Mouse (Mus musculus) ovary, postnatal 36 days (tissue): ENCODE measurements around the gene Ppp1r15b.

Experiments used
- DNase-seq: peaks from one replicate; pipeline ENCODE4 v3.0.0; 2022; ENCODE audit warnings: low spot score, mixed read lengths

Ppp1r15b gene

DNA sequence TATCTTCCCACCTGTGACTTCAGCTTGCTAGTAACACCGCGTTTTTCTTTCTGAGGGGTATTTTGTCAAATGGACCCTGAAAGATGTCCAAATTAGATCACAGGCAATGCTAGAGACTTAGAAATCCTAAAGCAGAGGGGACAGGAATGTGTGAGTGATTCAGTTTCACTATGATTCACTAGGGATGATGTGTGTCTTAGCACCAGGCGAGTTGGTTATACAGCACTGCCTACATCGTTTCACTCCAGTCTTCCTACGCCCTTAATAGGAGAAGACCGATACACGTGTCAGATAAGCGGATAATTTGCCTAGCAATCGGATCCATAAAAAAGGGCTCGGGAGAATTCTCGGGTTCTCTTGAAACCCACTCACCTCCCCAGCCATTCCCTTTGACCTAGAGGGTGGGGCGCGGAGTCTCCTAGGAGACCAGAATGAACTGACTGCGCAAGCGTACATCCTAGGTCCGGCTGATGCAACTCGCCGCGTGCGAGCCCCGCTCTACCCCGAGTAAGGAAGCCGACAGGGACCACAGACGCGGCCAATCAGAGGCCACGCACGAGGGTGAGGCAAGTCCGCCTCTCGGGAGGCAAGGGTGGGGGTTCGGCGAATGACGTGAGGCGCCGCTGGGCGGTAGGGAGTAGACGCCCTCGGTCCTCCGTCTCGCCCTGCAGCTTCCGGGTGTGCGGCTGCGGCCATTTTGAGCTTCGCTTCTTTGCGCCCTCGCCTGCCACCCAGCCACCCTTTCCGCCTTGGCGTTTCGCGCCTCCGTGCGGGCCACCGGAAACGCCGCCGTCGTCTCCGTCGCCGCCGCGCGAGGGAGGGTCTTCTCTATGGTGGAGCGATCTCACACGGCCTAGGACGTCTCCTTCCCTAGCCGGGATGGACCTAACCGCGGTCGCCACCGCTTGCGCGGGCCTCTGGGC lies at the start of gene Ppp1r15b:
Ppp1r15b (plus strand) TSS at position 506 of the 923 bp plus-strand sequence.
- peak; percentile 98 for DNase-seq

DNA sequence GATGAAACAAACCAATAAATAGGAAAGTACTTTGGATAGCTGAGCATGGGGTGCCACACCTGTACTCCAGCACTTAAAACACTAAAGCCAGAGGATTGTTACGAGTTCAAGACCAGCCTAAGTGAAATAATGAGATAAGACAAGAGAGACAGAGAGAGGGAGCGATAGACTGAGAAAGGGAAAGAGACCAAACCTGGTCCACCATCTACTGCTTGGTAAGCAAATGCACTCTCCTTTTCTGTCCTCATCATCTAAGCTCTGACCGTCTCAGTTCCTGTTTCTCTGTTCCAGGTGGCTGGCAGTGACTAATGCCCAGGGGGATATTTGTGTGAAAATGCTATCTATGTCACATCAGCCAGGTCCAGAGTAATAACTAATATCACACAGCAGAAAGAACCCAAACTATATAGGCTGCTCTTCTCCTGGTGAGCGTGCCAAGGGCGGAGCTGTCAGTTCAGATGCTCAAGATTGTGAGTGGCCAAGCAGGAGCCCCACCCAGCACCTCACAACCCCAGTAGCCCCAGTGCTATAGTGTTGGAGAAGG lies 47.9 kb upstream of the Ppp1r15b start:
- no peak for DNase-seq

DNA sequence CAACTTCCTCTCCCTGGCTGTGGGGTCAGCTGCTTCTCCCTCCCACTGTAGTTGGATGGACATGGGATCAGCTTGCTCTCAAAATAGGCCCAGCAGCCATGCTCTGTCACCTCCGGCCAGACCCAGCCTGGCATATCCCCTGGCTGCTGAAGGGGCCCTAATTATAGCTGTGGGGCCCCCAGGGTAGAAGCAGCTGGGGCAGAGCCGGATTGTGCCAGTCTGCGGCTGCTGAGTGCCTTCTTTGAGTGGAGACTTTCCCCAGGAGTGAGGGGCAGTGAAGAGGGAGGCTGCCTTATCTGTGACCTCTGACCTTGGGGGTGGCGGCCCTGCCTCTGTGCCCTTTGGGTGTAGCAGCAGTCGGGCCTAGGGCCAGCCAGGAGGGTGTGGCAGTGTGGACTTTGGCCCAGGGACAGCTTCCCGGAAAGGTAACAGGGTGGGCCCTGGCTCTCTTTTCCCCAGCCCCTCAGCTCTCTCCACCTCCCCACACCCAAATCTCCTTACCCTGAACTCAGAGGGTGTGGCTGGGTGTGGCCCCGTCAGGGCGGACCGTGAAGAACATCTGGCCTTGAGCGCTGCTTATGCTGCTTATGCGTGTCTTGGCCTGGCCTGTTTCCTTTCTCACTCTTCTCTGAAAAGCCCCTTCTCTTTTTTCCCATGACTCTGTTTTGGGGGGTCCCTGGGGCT lies 46.9 kb upstream of the Ppp1r15b start:
- no peak for DNase-seq

DNA sequence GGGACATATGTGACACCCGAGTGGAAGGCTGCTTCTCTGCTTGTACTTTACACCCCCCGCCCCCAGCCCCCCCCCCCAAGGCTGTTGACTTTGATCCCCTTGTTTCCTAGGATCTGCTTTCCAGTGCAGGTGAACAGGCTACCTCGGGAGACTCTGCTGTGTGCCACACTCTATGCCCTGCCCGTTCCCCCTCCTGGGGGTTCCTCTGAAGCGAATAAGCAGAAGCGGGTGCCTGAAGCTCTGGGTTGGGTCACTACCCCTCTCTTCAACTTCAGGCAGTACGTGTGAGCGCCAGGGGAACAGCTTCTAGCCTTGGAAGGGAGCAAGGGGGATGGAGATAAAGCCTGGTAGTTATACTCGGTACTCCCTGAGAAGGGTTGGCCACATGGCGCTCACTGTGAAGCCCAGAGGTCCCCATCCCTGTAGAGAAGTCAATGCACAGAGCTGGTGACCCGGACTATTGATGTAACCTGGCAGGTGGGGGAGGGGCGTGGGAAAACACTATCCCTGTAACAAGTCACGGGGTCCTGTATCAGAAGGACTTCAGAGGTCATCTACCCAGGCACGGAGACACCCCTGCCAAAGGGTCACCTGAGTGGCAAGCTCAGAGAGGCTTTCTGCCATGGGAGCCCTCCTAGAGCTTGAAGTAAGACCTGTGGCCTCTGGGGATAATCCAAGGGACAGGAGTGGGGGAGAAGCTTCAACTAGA lies 46.1 kb upstream of the Ppp1r15b start:
- DNase-seq, result no peak

DNA sequence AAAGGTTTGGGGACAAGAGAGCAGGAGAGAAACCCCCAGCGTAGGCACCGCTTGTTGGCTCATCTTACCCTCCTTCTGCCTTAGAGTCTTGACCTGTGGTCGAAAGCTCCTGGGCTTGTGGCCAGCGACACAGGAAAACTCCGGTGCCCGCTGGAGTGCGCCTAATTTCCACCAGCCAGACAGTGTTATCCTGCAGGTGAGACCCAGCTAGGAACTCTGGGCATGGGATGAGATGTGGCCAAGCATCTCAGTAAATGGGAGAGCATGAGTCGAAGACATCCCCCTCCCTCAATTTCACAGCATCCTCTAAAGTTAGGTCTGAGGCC lies 45.6 kb upstream of the Ppp1r15b start:
- no peak for DNase-seq

DNA sequence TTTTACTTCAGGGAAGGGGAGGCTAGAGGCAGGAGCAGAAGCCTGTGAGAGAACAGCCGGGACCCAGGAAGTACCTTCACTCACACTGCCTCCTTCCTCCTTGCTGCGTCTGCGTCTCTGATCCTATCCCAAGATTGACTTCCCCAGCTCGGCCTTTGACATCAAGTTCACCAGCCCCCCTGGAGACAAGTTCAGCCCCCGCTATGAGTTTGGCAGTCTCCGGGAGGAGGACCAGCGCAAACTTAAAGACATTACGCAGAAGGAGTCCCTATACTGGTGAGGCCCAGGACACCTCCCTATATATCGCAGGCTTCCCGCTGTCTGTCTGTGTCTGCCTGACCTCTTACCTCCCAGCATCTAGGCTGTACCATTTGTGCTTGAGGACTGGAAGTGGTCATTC lies 44.1 kb upstream of the Ppp1r15b start:
- no peak for DNase-seq

DNA sequence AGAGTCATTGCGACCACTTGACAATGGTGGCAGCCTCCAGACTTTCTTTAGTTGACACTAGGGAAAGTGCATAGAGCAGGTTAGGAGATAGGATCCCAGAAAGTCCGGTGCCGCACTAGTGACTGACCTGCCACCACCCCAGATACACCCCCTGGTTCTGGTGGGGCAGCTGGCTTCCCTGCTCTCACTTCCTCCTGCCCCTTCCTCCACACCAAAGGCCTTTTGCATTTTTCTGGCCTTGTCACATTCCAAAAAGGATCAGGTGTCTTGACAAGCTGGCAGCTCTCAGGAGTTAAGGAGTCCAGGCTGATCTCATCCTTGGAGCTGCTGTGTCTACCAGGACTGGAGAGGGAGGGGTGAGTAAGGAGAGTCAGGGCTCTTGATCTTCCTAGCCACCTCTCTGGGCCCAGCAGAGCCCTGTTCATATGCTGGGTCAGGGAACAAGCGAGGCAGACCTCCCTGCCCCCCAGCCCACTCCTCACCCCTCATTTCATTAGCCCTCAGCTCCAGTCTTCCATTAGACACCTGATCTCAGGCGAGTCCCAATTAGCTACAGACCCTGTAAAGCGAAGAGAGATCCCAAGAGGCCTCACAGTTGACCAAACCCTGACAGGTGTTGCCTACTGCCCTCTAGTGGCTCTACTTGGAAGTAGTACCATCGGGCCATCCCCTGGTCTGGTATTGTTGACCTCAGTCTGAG lies 43.6 kb upstream of the Ppp1r15b start:
- DNase-seq, result peak; percentile 41

DNA sequence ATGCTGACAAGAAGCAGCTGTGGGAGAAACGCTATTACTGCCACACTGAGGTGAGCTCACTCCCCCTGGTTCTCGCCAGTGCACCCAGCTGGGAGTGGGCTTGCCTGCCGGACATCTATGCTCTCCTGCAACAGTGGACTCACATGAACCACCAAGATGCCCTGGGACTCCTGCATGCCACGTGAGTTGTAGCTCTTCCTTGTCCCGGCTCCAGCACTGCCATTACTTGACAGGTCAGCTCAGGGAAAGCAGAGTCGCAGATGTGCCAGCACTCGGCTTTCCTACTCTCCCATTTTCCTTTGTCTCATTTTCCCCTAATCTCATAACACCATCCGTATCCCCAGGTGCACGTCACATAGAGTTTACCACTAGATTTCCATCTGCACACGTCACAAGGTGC lies 42.7 kb upstream of the Ppp1r15b start:
- DNase-seq, result no peak

DNA sequence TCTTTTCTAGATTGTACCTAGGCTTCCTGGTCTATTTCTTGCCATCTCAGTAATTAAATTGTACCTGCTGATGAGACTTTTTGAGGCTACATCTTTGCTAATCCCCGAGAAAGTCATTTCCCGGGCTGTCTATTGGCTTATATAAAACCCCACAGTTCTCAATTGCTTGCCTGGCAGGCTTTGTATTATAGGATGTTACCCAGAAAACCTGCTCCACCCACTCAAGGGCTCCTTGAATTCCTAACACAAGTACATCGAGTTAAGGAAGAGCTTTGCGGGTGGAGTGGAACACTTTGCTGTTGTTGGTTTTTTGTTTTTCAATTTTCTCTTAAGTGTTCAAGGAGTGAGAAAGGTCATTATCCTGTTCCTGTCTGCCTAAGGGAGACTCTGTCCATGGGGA lies 41.5 kb upstream of the Ppp1r15b start:
- DNase-seq, result no peak

DNA sequence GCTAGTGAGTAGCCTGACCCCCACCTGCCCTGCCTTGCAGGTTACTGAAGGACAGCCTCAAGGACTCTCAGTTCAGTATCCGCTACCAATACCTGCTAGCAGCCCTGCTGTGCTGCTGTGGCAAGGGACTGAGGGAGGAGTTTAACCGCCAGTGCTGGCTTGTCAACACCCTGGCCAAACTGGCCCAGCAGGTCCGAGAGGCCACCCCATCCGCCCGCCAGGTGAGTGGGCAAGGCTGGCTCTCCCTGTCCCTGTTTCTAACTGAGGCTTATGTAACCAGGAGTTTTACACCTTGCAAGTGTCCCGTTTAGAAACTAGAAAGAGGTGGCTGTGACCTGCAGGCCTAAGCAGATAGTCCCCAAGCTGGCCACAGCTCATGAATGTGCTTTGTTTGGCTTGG lies 40.3 kb upstream of the Ppp1r15b start:
- DNase-seq, result peak; percentile 47

DNA sequence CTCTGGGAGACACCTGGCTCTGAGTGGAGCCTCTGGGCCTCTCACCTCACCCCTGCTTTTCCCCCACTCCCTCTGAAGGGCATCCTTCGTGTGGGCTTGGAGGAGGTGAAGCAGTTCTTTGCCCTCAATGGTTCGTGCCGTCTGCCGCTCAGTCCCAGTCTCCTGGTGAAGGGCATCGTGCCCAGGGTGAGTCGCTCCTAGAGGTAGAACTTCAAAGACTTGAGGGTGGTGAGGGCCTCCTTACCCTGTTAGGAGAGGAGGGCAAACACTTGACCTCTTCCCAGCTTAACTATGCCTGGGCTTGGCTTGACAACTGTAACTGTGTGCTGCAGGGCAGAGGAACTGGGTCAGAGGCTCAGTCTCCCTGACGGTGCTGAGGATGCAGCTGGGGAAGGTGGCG lies 39.5 kb upstream of the Ppp1r15b start:
- no peak for DNase-seq

DNA sequence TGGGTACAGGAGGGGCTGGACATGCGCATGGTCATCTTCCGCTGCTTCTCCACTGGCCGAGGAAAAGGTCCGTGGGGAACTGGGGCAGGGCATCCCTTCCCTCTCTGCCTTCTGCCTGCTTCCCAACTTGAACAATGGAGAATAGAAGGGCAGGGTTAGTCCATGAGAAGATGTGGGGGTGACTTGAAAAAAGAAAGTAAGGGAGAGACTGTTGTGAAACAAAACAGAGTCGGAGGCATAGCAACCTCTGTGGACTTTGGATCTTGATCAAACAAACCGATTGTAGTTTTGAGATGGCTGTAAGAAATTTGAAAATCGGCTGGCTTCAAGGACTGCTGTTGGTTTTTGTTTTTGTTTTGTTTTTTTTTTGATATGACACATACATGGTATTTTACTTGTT lies 37.2 kb upstream of the Ppp1r15b start:
- DNase-seq, result no peak

DNA sequence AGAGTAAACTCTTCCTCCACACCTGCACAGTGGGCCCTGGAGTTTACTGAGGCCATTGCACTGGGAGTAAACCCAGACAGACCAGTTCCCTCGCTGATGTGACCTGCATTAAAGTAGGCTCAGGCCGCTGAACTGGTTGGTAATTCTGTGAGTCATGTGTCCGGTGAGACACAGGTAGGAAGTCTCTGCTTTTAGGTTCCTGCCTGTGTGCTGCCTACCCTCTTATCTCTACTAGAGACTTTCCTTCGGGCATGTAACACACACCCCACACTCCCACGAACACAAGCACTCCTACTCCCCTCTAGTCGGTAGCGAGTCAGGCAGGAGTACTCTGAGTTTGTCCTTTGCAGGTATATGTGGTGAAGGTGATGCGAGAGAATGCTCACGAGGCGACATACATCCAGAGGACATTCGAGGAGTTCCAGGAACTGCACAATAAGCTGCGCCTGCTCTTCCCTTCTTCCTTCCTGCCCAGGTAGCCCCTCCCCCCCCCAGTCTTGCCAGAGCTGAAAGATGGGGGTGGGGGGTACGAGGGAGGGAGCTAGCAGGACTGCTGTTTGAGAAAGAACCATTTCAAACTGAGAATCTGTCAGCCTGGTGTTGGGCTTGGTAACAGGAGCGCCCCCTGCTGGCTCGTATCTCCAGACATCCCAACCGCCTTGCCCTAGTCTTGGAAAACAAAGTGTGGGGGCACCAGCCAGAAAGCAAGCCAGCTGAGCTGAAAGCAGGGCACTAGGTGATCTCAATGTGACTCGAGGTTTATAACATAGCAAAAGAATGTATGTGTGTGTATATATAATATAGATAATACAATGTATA lies 29.8 kb upstream of the Ppp1r15b start:
- DNase-seq, result peak; percentile 70

DNA sequence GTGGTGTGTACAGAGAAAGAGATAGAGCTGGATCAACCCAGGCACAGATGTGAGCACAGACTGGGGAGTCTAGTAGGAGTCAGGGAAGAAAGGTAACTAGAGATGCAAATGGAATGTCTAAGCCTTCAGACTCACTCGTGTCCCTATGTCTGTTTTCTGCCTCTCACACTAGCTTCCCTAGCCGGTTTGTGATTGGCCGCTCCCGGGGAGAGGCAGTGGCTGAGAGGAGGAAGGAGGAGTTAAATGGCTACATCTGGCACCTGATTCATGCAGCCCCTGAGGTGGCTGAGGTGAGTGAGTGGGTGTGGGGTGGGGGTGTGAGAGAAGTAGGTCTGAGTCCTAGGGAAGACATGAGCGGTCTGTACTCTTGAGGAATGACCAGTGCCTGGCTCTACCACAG lies 28.8 kb upstream of the Ppp1r15b start:
- DNase-seq, result no peak

DNA sequence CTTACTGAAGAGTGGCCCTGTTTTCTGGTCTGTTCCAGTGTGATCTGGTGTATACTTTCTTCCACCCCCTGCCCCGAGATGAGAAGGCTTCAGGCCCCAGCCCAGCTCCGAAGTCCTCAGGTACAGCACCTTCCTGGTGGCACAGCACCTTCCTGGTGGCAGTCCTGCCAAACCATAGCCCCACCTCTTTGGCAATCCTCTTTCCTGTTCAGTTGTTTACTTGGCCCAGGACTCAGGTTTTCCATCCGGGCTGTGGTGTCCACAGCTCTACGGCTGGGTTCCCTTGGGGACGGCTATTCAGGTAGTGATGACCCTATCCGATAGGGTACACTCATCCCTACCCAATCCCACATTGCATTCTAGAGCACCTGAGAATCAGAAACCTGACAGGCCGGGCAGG lies 27.6 kb upstream of the Ppp1r15b start:
- DNase-seq, result no peak

DNA sequence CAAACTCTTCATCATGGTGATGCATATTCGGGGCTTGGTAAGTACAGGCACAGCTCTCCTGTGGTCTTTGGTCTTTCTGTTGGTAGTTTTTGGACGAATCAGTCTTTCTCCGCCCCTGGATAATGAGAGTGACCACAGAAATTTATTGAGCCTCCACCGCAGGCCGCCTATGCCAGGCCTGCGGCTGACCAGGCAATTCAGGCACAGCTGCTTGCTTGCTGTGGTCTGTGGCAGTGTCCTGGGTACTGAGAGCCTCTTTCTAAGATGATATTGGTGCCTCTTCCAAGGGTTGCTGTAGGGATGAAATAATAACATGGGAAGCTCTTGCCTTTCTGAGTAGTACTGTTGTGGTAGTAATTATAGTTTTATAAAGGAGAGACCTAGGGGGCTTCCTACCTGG lies 27.1 kb upstream of the Ppp1r15b start:
- DNase-seq, result no peak

DNA sequence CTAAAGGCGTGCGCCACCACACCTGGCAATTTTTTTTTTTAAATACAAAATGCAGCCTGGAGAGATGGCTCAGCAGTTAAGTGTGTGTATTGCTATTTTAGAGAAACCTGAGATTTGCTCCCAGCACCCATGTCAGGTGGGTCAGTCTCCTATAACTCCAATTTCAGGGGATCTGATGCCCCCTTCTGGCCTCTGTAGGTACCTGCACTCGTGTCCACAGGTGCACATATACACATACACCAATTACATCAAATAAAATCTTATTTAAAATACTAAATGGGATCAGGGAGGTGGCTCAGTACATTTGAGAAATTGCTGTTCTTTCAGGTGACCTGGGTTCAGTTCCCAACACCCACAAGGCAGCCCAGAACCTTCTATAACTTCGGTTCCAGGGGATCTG lies 14.8 kb upstream of the Ppp1r15b start:
- DNase-seq, result no peak

DNA sequence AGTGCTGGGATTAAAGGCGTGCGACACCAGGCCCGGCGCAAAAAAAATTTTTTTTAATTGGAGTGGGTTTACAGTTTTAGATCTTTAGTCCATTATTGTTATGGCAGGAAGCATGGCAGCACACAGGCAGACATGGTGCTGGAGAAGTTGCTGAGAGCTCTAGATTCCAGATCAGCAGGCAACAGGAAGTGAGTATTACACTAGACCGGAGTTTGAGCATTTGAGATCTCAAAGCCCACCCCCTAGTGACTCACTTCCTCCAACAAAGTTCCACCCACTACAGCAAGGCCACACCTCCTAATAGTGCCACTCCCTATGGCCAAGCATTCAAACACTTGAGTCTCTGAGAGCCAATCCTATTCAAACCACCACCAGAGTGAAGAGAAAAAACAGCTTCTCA lies 12.8 kb upstream of the Ppp1r15b start:
- no peak for DNase-seq

DNA sequence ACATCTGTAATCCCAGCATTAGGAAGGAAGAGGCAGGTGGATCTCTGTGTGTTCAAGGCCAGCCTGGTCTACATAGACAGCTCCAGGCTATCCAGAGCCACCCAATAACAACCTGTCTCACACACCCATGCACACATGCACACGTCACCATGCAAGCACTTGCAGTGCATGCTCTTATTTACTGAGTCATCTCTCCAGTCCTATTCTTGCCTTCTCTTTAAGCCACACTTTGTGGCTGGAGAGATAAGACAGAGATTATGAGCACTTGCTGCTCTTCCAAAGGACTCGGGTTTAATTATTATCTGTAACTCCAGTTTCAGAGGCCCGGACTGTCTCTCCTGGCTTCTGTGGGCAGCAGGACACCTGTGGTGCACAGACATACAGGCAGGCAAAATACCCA lies 12.1 kb upstream of the Ppp1r15b start:
- DNase-seq, result no peak

DNA sequence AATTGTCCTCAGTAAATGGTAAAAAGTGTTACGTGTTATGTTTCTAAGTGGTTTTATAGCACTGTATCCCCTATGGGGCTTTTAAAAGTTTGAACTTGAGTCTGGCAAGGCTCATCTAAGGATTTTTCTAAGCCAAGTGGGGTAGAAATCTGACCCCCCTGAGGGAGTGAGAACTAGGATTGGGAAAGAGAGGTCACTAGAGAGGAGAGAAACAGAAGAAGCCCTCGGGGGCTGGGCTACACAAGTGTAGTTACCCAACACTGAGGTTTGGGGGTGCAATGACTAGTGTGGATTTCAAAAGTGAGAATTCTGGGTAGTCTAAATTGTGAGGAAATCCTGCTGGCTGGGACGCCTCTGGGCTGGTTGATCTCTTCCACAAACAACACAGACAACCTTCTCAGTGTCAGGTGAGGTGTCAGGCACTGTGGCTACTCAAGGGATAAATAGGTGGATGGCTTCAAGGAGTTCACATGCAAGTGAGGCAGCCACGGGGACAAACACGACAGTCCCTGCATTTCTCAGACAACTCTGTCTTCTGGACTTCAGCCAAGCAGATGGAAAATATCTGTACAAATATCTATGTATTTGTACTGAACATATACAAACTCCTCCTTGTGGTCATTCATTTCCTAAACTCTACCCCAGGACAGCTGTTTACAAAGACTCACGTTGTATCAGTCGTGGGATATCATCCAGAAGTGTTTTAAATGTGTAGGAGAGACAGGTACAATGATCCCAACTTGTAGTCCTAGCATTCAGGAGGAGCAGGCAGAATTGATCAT lies 10.8 kb upstream of the Ppp1r15b start:
- DNase-seq, result no peak
